Mouse (Mus musculus): ENCODE measurements at regions not wholly inside any gene's neighbourhood (a gene's known extent, or its start where the extent isn't known, plus 50 kb on each side); places are given as distances from the start of the nearest gene placed in this dataset.

GRCm38 (mm10) chr19:20035223-20035622 lies 355.5 kb downstream of the Anxa1 start:
- no peaks in the 10 kb centered on the region for H3K36me3 ChIP-seq
- no peaks in the 10 kb centered on the region for H3K27me3 ChIP-seq
- no peak overlapping the region for H3K4me3 ChIP-seq
- H3K9me3 ChIP-seq = no peaks in the 10 kb centered on the region
- H3K4me1 ChIP-seq = no peaks in the 10 kb centered on the region
- 76% methylated on average over 3 of the region's 3 CpGs for WGBS
- no peak overlapping the region for H3K27ac ChIP-seq
- ATAC-seq (ENCODE audit: insufficient number of reproducible peaks, insufficient read depth, low FRiP score, low TSS enrichment, low read depth) = no peak
- H3K9ac ChIP-seq = no peak overlapping the region
- H3K4me2 ChIP-seq = no peak overlapping the region

- 45% methylated on average over 11 of the region's 11 CpGs for WGBS
- Histone ChIP-seq H3K9ac (no peak overlapping the region), H3K9me3 (no peaks in the 10 kb centered on the region), H3K27me3 (no peaks in the 10 kb centered on the region), H3K36me3 (no peaks in the 10 kb centered on the region), H3K4me2 (no peak overlapping the region), H3K4me3 (no peak overlapping the region), H3K27ac (no peak overlapping the region), H3K4me1 (no peaks in the 10 kb centered on the region)
- ATAC-seq (ENCODE audit: insufficient number of reproducible peaks, insufficient read depth, low FRiP score, low TSS enrichment, low read depth) = no peak
Measured at GRCm38 (mm10) chr19:20027667-20028282, 363.0 kb downstream of the Anxa1 start.

- H3K36me3 ChIP-seq = no peaks in the 10 kb centered on the region
- WGBS = 88% methylated on average over 4 of the region's 4 CpGs
- no peak overlapping the region for H3K4me2 ChIP-seq
- H3K4me3 ChIP-seq = no peak overlapping the region
- no peak overlapping the region for H3K9ac ChIP-seq
- no peaks in the 10 kb centered on the region for H3K27me3 ChIP-seq
- H3K4me1 ChIP-seq = no peaks in the 10 kb centered on the region
- H3K27ac ChIP-seq = no peak overlapping the region
- no peak for ATAC-seq (ENCODE audit: insufficient number of reproducible peaks, insufficient read depth, low FRiP score, low TSS enrichment, low read depth)
- no peaks in the 10 kb centered on the region for H3K9me3 ChIP-seq
Measured at GRCm38 (mm10) chr19:20014114-20014513, 376.6 kb downstream of the Anxa1 start.

- Histone ChIP-seq H3K27me3 (no peaks in the 10 kb centered on the region), H3K9ac (no peak overlapping the region), H3K9me3 (no peaks in the 10 kb centered on the region), H3K4me1 (no peaks in the 10 kb centered on the region), H3K4me2 (peak overlapping the region; percentile 11; the same call in 1 of the 2 replicates), H3K27ac (no peak overlapping the region), H3K4me3 (no peak overlapping the region), H3K36me3 (no peaks in the 10 kb centered on the region)
- 60% methylated on average over 12 of the region's 12 CpGs for WGBS
- no peak for ATAC-seq (ENCODE audit: insufficient number of reproducible peaks, insufficient read depth, low FRiP score, low TSS enrichment, low read depth)
Measured at GRCm38 (mm10) chr19:20009801-20010441, 380.8 kb downstream of the Anxa1 start.

- H3K4me1 ChIP-seq = no peaks in the 10 kb centered on the region
- no peak overlapping the region for H3K4me3 ChIP-seq
- H3K9ac ChIP-seq = no peak overlapping the region
- no peaks in the 10 kb centered on the region for H3K27me3 ChIP-seq
- H3K36me3 ChIP-seq = no peaks in the 10 kb centered on the region
- H3K9me3 ChIP-seq = no peaks in the 10 kb centered on the region
- no peak for ATAC-seq (ENCODE audit: insufficient number of reproducible peaks, insufficient read depth, low FRiP score, low TSS enrichment, low read depth)
- 54% methylated on average over 4 of the region's 4 CpGs for WGBS
- no peak overlapping the region for H3K4me2 ChIP-seq
- H3K27ac ChIP-seq = no peak overlapping the region
Measured at GRCm38 (mm10) chr19:20005932-20006625, 384.7 kb downstream of the Anxa1 start.

DNA sequence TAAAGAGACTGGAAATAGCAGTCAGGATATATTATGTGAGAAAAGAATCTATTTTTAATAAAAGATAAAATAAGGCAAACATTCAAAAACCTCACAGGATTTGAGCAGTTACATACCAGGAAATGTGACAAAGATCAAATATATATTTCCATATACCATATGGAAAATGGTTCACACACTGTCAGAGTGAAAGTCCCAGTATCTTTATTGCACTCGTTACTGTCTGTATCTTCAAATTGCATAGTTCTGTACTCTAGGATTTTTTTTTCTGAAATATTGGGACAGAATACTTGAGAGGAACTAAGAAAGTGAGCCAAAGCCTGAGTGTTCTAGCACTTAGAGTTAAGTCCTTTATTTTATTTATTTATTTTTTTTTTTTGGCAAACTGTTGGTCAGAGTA lies 403.5 kb downstream of the Anxa1 start:
- no peaks in the 10 kb centered on the region for H3K36me3 ChIP-seq
- 74% methylated on average over 1 of the region's 1 CpGs for WGBS
- ATAC-seq (ENCODE audit: insufficient number of reproducible peaks, insufficient read depth, low FRiP score, low TSS enrichment, low read depth) = no peak
- H3K4me1 ChIP-seq = no peaks in the 10 kb centered on the region
- no peak overlapping the region for H3K4me2 ChIP-seq
- H3K9me3 ChIP-seq = no peaks in the 10 kb centered on the region
- no peak overlapping the region for H3K9ac ChIP-seq
- H3K27ac ChIP-seq = no peak overlapping the region
- H3K27me3 ChIP-seq = no peaks in the 10 kb centered on the region
- H3K4me3 ChIP-seq = no peak overlapping the region

DNA sequence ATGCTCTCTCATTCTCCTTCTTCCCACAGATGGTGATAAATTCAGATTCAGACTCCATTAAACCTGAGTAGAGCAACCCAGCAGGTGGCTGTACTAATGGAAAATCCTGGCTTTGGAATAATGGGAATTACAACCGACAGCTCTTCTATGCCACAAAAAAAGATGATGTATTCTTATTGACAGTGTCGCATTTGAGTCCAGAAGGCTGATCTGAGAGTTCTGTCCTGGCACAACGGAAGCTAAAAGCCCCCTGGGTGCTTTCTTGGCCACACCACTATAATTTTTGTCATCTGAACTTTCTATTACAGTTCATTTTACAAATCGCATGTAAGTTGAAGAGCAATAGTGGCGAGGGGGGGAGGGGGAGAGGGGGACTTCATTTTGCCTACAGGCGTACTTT lies 411.9 kb downstream of the Anxa1 start:
- no peak for ATAC-seq (ENCODE audit: insufficient number of reproducible peaks, insufficient read depth, low FRiP score, low TSS enrichment, low read depth)
- Histone ChIP-seq H3K9me3 (no peaks in the 10 kb centered on the region), H3K4me2 (no peak overlapping the region)

DNA sequence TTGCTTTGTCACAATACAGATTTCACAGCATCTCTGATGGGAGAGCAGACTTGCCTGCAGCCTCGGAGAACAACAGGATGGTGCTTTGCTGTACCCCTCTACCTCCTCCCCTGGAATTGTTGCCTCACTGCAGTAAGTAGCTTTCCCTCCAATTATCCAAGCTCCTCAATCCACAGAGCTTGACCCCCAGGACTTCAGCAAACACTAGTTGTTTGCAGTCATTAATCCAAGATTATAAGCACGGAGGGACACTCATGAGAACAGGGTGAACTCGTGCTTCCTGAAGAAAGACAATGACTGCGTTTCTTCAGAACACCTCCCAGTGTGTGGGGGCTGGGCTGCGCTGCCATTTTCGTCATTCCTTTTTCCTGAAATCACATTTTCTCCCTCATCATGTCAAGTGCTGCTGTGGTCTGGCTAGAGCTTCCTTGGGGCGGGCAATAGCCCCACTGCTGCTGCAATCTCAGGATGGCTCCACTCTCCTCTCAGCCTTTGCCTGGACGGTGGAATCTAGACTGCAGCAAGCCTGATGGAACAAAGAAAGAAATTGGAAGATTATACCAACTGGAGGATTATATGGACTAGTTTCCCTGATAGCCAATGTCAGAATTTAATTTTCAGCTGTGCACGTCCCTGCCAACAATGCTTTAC lies 413.0 kb downstream of the Anxa1 start:
- ATAC-seq (ENCODE audit: insufficient number of reproducible peaks, insufficient read depth, low FRiP score, low TSS enrichment, low read depth) = no peak
- Histone ChIP-seq H3K9me3 (no peaks in the 10 kb centered on the region), H3K4me1 (peaks cover 4% of the 10 kb centered on the region; the same call in 1 of the 2 replicates), H3K4me3 (no peak overlapping the region), H3K27ac (no peak overlapping the region), H3K9ac (0 out of 2 replicates have a peak overlapping the region, but pooled peaks have one; percentile 16), H3K36me3 (no peaks in the 10 kb centered on the region), H3K27me3 (no peaks in the 10 kb centered on the region), H3K4me2 (peak overlapping the region; percentile 30)
- 26% methylated on average over 9 of the region's 9 CpGs for WGBS

More for the DNA sequence above, 411.9 kb downstream of the Anxa1 start:
- no peak overlapping the region for H3K4me3 ChIP-seq
- H3K36me3 ChIP-seq = no peaks in the 10 kb centered on the region
- H3K27me3 ChIP-seq = no peaks in the 10 kb centered on the region
- WGBS = 55% methylated on average over 6 of the region's 6 CpGs
- no peak overlapping the region for H3K27ac ChIP-seq
- no peak overlapping the region for H3K9ac ChIP-seq
- H3K4me1 ChIP-seq = peaks cover 4% of the 10 kb centered on the region; the same call in 1 of the 2 replicates

GRCm38 (mm10) chr19:19976776-19977175 lies 414.0 kb downstream of the Anxa1 start:
- Histone ChIP-seq H3K9me3 (no peaks in the 10 kb centered on the region), H3K36me3 (no peaks in the 10 kb centered on the region), H3K9ac (no peak overlapping the region), H3K27me3 (no peaks in the 10 kb centered on the region), H3K4me3 (no peak overlapping the region), H3K27ac (no peak overlapping the region), H3K4me1 (peaks cover 4% of the 10 kb centered on the region; the same call in 1 of the 2 replicates), H3K4me2 (no peak overlapping the region)
- no peak for ATAC-seq (ENCODE audit: insufficient number of reproducible peaks, insufficient read depth, low FRiP score, low TSS enrichment, low read depth)
- 44% methylated on average over 2 of the region's 2 CpGs for WGBS

GRCm38 (mm10) chr19:19969780-19970512 lies 420.8 kb downstream of the Anxa1 start:
- H3K27me3 ChIP-seq = no peaks in the 10 kb centered on the region
- no peak overlapping the region for H3K9ac ChIP-seq
- H3K4me3 ChIP-seq = no peak overlapping the region
- no peak overlapping the region for H3K4me2 ChIP-seq
- H3K36me3 ChIP-seq = no peaks in the 10 kb centered on the region
- H3K9me3 ChIP-seq = no peaks in the 10 kb centered on the region
- no peaks in the 10 kb centered on the region for H3K4me1 ChIP-seq
- WGBS = 82% methylated on average over 3 of the region's 3 CpGs
- no peak overlapping the region for H3K27ac ChIP-seq
- ATAC-seq (ENCODE audit: insufficient number of reproducible peaks, insufficient read depth, low FRiP score, low TSS enrichment, low read depth) = no peak

DNA sequence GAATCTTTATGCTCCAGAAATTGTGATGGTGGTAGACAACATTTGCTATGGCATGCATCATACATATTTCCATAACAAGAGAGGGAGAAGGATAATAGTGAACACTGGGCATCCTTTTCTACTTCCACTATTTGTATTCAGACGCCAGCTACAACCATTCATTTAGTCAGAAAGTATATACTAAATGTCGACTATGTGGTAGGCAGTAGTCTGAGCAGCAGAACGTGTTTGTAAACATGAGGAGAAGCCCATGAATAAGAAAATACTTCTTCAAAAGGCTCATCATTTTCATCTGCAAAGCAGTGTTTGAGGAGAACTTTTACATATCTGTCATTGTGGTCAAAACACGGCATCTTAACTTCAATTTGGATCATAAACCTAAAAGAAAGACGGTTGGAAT lies 421.4 kb downstream of the Anxa1 start:
- no peak overlapping the region for H3K27ac ChIP-seq
- no peaks in the 10 kb centered on the region for H3K27me3 ChIP-seq
- 85% methylated on average over 5 of the region's 5 CpGs for WGBS
- no peak overlapping the region for H3K4me3 ChIP-seq
- H3K4me2 ChIP-seq = no peak overlapping the region
- ATAC-seq (ENCODE audit: insufficient number of reproducible peaks, insufficient read depth, low FRiP score, low TSS enrichment, low read depth) = no peak
- no peak overlapping the region for H3K9ac ChIP-seq
- no peaks in the 10 kb centered on the region for H3K9me3 ChIP-seq
- H3K4me1 ChIP-seq = no peaks in the 10 kb centered on the region
- H3K36me3 ChIP-seq = no peaks in the 10 kb centered on the region
